In genomic region chr3:9454556-9455330, GRCm38 (mm10) we compare ENCODE assay signal across 18 mouse cellular contexts.
DNase-seq lines count a peak whose midpoint lies in the region; ATAC-seq and TF ChIP-seq lines count a peak whose summit lies in the region.
"Had no signal": no experiment of that assay in that cellular context is flagged by ENCODE, and none has a peak within 500 bp of the region (broad histone marks: within the 10 kb centered on the region; RNA-seq: fewer than 3 reads in every experiment).

No protein-coding gene starts in this region.

- H3K4me3 ChIP-seq in forebrain, postnatal 0 days (ENCODE audit: low read depth, low read length): no peak overlapping the region
- no peak overlapping the region for H3K4me3 ChIP-seq in forebrain, embryonic 14.5 days (ENCODE audit: low read depth, low read length)
- no peak overlapping the region for H3K4me3 ChIP-seq in midbrain, embryonic 15.5 days
- no peak overlapping the region for H3K4me3 ChIP-seq in midbrain, embryonic 13.5 days (replicated peaks)
- H3K4me3 ChIP-seq: heart, embryonic 15.5 days; limb, embryonic 10.5 days had no signal

- WGBS in forebrain, postnatal 0 days: 83% methylated on average over 8 of the region's 8 CpGs
- 89% methylated on average over 8 of the region's 8 CpGs for WGBS in forebrain, embryonic 14.5 days
- WGBS in midbrain, embryonic 15.5 days: 87% methylated on average over 8 of the region's 8 CpGs
- WGBS in midbrain, embryonic 13.5 days: 84% methylated on average over 8 of the region's 8 CpGs

- no peak overlapping the region for H3K4me2 ChIP-seq in forebrain, postnatal 0 days (ENCODE audit: low read depth)
- no peak overlapping the region for H3K4me2 ChIP-seq in forebrain, embryonic 14.5 days (ENCODE audit: low read length)
- no peak overlapping the region for H3K4me2 ChIP-seq in midbrain, embryonic 15.5 days
- no peak overlapping the region for H3K4me2 ChIP-seq in midbrain, embryonic 13.5 days (replicated peaks)
- H3K4me2 ChIP-seq: heart, embryonic 15.5 days had no signal

- H3K9ac ChIP-seq in forebrain, postnatal 0 days: no peak overlapping the region
- no peak overlapping the region for H3K9ac ChIP-seq in forebrain, embryonic 14.5 days (ENCODE audit: low read length)
- no peak overlapping the region for H3K9ac ChIP-seq in midbrain, embryonic 15.5 days
- no peak overlapping the region for H3K9ac ChIP-seq in midbrain, embryonic 13.5 days (replicated peaks)
- H3K9ac ChIP-seq: heart, embryonic 15.5 days had no signal

- TF ChIP-seq CTCF in forebrain, postnatal 0 days (IDR thresholded peaks at IDR 0.05; ENCODE audit: low read depth): no peak

- H3K36me3 ChIP-seq in forebrain, postnatal 0 days (ENCODE audit: insufficient read depth): 0 out of 2 replicates have a peak, but pooled peaks cover 2% of the 10 kb centered on the region
- no peaks in the 10 kb centered on the region for H3K36me3 ChIP-seq in forebrain, embryonic 14.5 days (ENCODE audit: control insufficient read depth, insufficient read depth, low read length)
- no peaks in the 10 kb centered on the region for H3K36me3 ChIP-seq in midbrain, embryonic 15.5 days (replicated peaks)
- H3K36me3 ChIP-seq in midbrain, embryonic 13.5 days: no peaks in the 10 kb centered on the region
- H3K36me3 ChIP-seq: heart, embryonic 15.5 days had no signal

- ATAC-seq in forebrain, postnatal 0 days: peak; percentile 50; the same call in 1 of the 2 replicates
- no peak for ATAC-seq in forebrain, embryonic 14.5 days
- ATAC-seq in midbrain, embryonic 15.5 days (replicated peaks): 0 out of 2 replicates have a peak, but pooled peaks have one; percentile 34
- no peak for ATAC-seq in midbrain, embryonic 13.5 days
- peak; percentile 93 for ATAC-seq in megakaryocyte-erythroid progenitor cell, adult 5-6 weeks (replicated peaks; ENCODE audit: low FRiP score, low TSS enrichment, poor library complexity, severe bottlenecking)
- ATAC-seq: inflammation-experienced regulatory T-cells, adult 6 months had no signal

- no peak for DNase-seq in forebrain, postnatal 0 days
- DNase-seq in forebrain, embryonic 14.5 days (ENCODE audit: low spot score): no peak
- peak; percentile 16 to 45 for DNase-seq in layer of hippocampus, adult 18-20 months (ENCODE audit: low spot score in 2 of 2)
- DNase-seq in layer of hippocampus, adult 9-10 months (ENCODE audit: low spot score): no peak
- DNase-seq in urinary bladder, postnatal 14 days (ENCODE audit: low spot score): no peak
- DNase-seq: adrenal gland, postnatal 14 days; cerebellum, adult 11 months; gastrocnemius, postnatal 25 days; kidney, postnatal 25 days; spleen, adult 18-20 months; thymus, postnatal 4 days had no signal

- no peaks in the 10 kb centered on the region for H3K4me1 ChIP-seq in forebrain, postnatal 0 days (ENCODE audit: insufficient read depth)
- no peaks in the 10 kb centered on the region for H3K4me1 ChIP-seq in forebrain, embryonic 14.5 days (ENCODE audit: control insufficient read depth, insufficient read depth, low read length)
- H3K4me1 ChIP-seq in midbrain, embryonic 15.5 days: peaks cover under 1% of the 10 kb centered on the region; the same call in 1 of the 2 replicates
- H3K4me1 ChIP-seq in midbrain, embryonic 13.5 days (replicated peaks): peaks cover 3% of the 10 kb centered on the region
- H3K4me1 ChIP-seq: limb, embryonic 10.5 days had no signal

- no peaks in the 10 kb centered on the region for H3K27me3 ChIP-seq in forebrain, postnatal 0 days (ENCODE audit: insufficient read depth, low read length)
- no peaks in the 10 kb centered on the region for H3K27me3 ChIP-seq in forebrain, embryonic 14.5 days (replicated peaks; ENCODE audit: control insufficient read depth, insufficient read depth, low read length)
- H3K27me3 ChIP-seq in midbrain, embryonic 15.5 days (replicated peaks): no peaks in the 10 kb centered on the region
- H3K27me3 ChIP-seq in midbrain, embryonic 13.5 days: no peaks in the 10 kb centered on the region
- H3K27me3 ChIP-seq: heart, embryonic 15.5 days had no signal

- no peak overlapping the region for H3K27ac ChIP-seq in forebrain, postnatal 0 days (ENCODE audit: low read depth, low read length)
- no peak overlapping the region for H3K27ac ChIP-seq in forebrain, embryonic 14.5 days (ENCODE audit: low read depth, low read length)
- H3K27ac ChIP-seq in midbrain, embryonic 15.5 days: no peak overlapping the region
- no peak overlapping the region for H3K27ac ChIP-seq in midbrain, embryonic 13.5 days
- H3K27ac ChIP-seq: heart, embryonic 15.5 days; limb, embryonic 10.5 days; stomach, postnatal 0 days had no signal

- no peaks in the 10 kb centered on the region for H3K9me3 ChIP-seq in forebrain, postnatal 0 days (ENCODE audit: low read length)
- H3K9me3 ChIP-seq in forebrain, embryonic 14.5 days (replicated peaks; ENCODE audit: control insufficient read depth, low read length): no peaks in the 10 kb centered on the region
- no peaks in the 10 kb centered on the region for H3K9me3 ChIP-seq in midbrain, embryonic 15.5 days
- no peaks in the 10 kb centered on the region for H3K9me3 ChIP-seq in midbrain, embryonic 13.5 days
- H3K9me3 ChIP-seq: heart, embryonic 15.5 days; limb, embryonic 10.5 days had no signal

Comparison
In these comparisons a context has a peak if more than half of its experiments do, and no peak if none do; other contexts are left out.
1. ATAC-seq: peak in forebrain, postnatal 0 days (single experiment), midbrain, embryonic 15.5 days (single experiment) and megakaryocyte-erythroid progenitor cell, adult 5-6 weeks (single experiment); none in forebrain, embryonic 14.5 days (single experiment) and midbrain, embryonic 13.5 days (single experiment).
2. DNase-seq: peak in layer of hippocampus, adult 18-20 months (2 of 2); none in forebrain, postnatal 0 days (single experiment), forebrain, embryonic 14.5 days (single experiment), layer of hippocampus, adult 9-10 months (single experiment) and urinary bladder, postnatal 14 days (single experiment).